Mouse (Mus musculus) heart, adult 2 months (tissue): Measurements from ENCODE around the gene Cacna1s.

ENCODE experiments used
- CTCF ChIP-seq: fragments of 200-600 bp; IDR thresholded peaks from 2 replicates; pipeline ENCODE4 v1.8.1; 2022; ENCODE audit warnings: antibody characterized with exemption, mild to moderate bottlenecking, moderate library complexity
- EP300 ChIP-seq: fragments of 200-500 bp; IDR thresholded peaks from 2 replicates; pipeline ENCODE4 v1.6.1; 2011; ENCODE audit warnings: low read depth, low read length, control low read depth; ENCODE audit not compliant: insufficient read depth
- POLR2A ChIP-seq: fragments of 200-500 bp; IDR thresholded peaks from 2 replicates; pipeline ENCODE4 v1.6.1; 2011; ENCODE audit warnings: mild to moderate bottlenecking, low read depth, low read length, control low read depth; ENCODE audit not compliant: insufficient read depth

- peak; percentile 80 for TF ChIP-seq CTCF
- no peak for TF ChIP-seq EP300
- no peak for TF ChIP-seq POLR2A
Measured at GRCm38 (mm10) chr1:136116183-136116582, 63.6 kb downstream of the Cacna1s start.
